Mouse (Mus musculus) adrenal gland, postnatal 4 days (tissue): ENCODE data around the gene Lpin2. TPM values are rescaled to one million over a fixed set of nuclear protein-coding genes. Genes with fewer than 3 reads are reported as not detected.

ENCODE experiments used
- DNase-seq, 2 experiments: peaks; one replicate each; pipeline ENCODE4 v3.0.0; 2021 to 2022; ENCODE audit warnings: low spot score in 2 of 2, mixed read lengths in 2 of 2
- total RNA-seq, 2 experiments: library from RNA; stranded (reverse); gene quantifications; 2 replicates each; pipeline ENCODE4 v1.2.3; 2021

Lpin2 gene
- total RNA-seq, 2 experiments from 2014 or later: 55.2 to 63.6 TPM

GRCm38 (mm10) chr17:71291897-71292420 is 109.6 kb downstream of the Lpin2 start:
- DNase-seq: no peak

- DNase-seq: no peak
Measured at GRCm38 (mm10) chr17:71292897-71293296, 110.5 kb downstream of the Lpin2 start.

- DNase-seq: no peak
Measured at GRCm38 (mm10) chr17:71294570-71294969, 112.2 kb downstream of the Lpin2 start.

Other genes with a start within 250 kb of the Lpin2 start
- 10 to 100 TPM; 16.5 to 34.7 TPM for gene Myom1, start 179.9 kb upstream of the Lpin2 start, total RNA-seq
- gene Myl12a, start 179.7 kb upstream of the Lpin2 start, total RNA-seq: 100 to 1,000 TPM; 315 to 317 TPM
- gene Emilin2, start 129.4 kb downstream of the Lpin2 start, total RNA-seq: 10 to 100 TPM; 11.1 to 17.6 TPM